ENCODE assay signal across 9 mouse cellular contexts in genomic region chr11:70755645-70756044, GRCm38 (mm10). TPM values are rescaled to one million over a fixed set of nuclear protein-coding genes. Genes with fewer than 3 reads are reported as not detected.
DNase-seq lines count a peak whose midpoint lies in the region; ATAC-seq and TF ChIP-seq lines count a peak whose summit lies in the region.
"Had no signal": no experiment of that assay in that cellular context is flagged by ENCODE, and none has a peak within 500 bp of the region (broad histone marks: within the 10 kb centered on the region; RNA-seq: fewer than 3 reads in every experiment).

No protein-coding gene starts in this region.

- no peaks in the 10 kb centered on the region for H3K4me1 ChIP-seq in forebrain, embryonic 11.5 days (replicated peaks; ENCODE audit: control insufficient read depth, insufficient read depth, low read length)
- H3K4me1 ChIP-seq in forebrain, embryonic 12.5 days: no peaks in the 10 kb centered on the region
- no peaks in the 10 kb centered on the region; the same call in 1 of the 2 replicates for H3K4me1 ChIP-seq in bone marrow, adult 2 months (ENCODE audit: control insufficient read depth, insufficient read depth, low read length)
- peaks cover 7% of the 10 kb centered on the region; the same call in 1 of the 2 replicates for H3K4me1 ChIP-seq in midbrain, embryonic 15.5 days

- H3K4me2 ChIP-seq in forebrain, embryonic 11.5 days (ENCODE audit: low read depth, low read length, severe bottlenecking): no peak overlapping the region
- no peak overlapping the region for H3K4me2 ChIP-seq in forebrain, embryonic 12.5 days
- peak overlapping the region; percentile 14 for H3K4me2 ChIP-seq in midbrain, embryonic 15.5 days

- no peaks in the 10 kb centered on the region for H3K36me3 ChIP-seq in forebrain, embryonic 11.5 days (ENCODE audit: control insufficient read depth, insufficient read depth, low read length)
- H3K36me3 ChIP-seq in forebrain, embryonic 12.5 days (replicated peaks): no peaks in the 10 kb centered on the region
- H3K36me3 ChIP-seq in midbrain, embryonic 15.5 days (replicated peaks): no peaks in the 10 kb centered on the region

- no peaks in the 10 kb centered on the region for H3K9me3 ChIP-seq in forebrain, embryonic 11.5 days (ENCODE audit: control insufficient read depth, low read length)
- no peaks in the 10 kb centered on the region for H3K9me3 ChIP-seq in forebrain, embryonic 12.5 days
- H3K9me3 ChIP-seq in midbrain, embryonic 15.5 days: no peaks in the 10 kb centered on the region

- no peak for ATAC-seq in forebrain, embryonic 11.5 days (replicated peaks; ENCODE audit: low FRiP score)
- no peak for ATAC-seq in forebrain, embryonic 12.5 days (ENCODE audit: low FRiP score)
- ATAC-seq in erythroblast, adult 5-6 weeks (replicated peaks; ENCODE audit: low FRiP score, poor library complexity, severe bottlenecking): peak; percentile 87
- no peak for ATAC-seq in midbrain, embryonic 15.5 days (replicated peaks)

- H3K4me3 ChIP-seq in forebrain, embryonic 11.5 days (ENCODE audit: low read depth, low read length): no peak overlapping the region
- no peak overlapping the region for H3K4me3 ChIP-seq in forebrain, embryonic 12.5 days (replicated peaks)
- no peak overlapping the region for H3K4me3 ChIP-seq in bone marrow, adult 2 months (replicated peaks; ENCODE audit: control insufficient read depth, low read depth, low read length)
- H3K4me3 ChIP-seq in midbrain, embryonic 15.5 days: no peak overlapping the region
- H3K4me3 ChIP-seq: myocyte had no signal

- TF ChIP-seq POLR2A in bone marrow, adult 2 months (IDR thresholded peaks at IDR 0.05; ENCODE audit: borderline replicate concordance, control insufficient read depth, low read depth, low read length): no peak

- TF ChIP-seq CTCF in bone marrow, adult 2 months (IDR thresholded peaks at IDR 0.05; ENCODE audit: control insufficient read depth, insufficient read depth, low read length): peak; percentile 95

- 9% methylated on average over 7 of the region's 7 CpGs for WGBS in forebrain, embryonic 11.5 days
- WGBS in forebrain, embryonic 12.5 days: 9% methylated on average over 7 of the region's 7 CpGs
- 3% methylated on average over 7 of the region's 7 CpGs for WGBS in bone marrow, adult 2 months
- 10% methylated on average over 7 of the region's 7 CpGs for WGBS in midbrain, embryonic 15.5 days

- intact Hi-C loops in left cerebral cortex, postnatal 14 days (cut with DNase I): loop anchor here (5.0 kb wide), 4 partner anchors 73 to 323 kb away; partner anchors contain the start of genes Arrb2 and Gltpd2

- H3K9ac ChIP-seq in forebrain, embryonic 11.5 days (ENCODE audit: low read length): 0 out of 2 replicates have a peak overlapping the region, but pooled peaks have one; percentile 20
- H3K9ac ChIP-seq in forebrain, embryonic 12.5 days: no peak overlapping the region
- peak overlapping the region; percentile 35; the same call in 1 of the 2 replicates for H3K9ac ChIP-seq in midbrain, embryonic 15.5 days

- peak; percentile 90 for DNase-seq in forebrain, embryonic 11.5 days (ENCODE audit: low spot score)
- peak; percentile 87 for DNase-seq in heart, postnatal 4 days
- DNase-seq in left cerebral cortex, postnatal 14 days (ENCODE audit: low spot score in 2 of 2): peak; percentile 81 to 88
- DNase-seq in spleen, adult 18-20 months: peak; percentile 62 to 88

- no peak overlapping the region for H3K27ac ChIP-seq in forebrain, embryonic 11.5 days (ENCODE audit: low read depth, low read length)
- no peak overlapping the region for H3K27ac ChIP-seq in forebrain, embryonic 12.5 days
- no peak overlapping the region for H3K27ac ChIP-seq in bone marrow, adult 2 months (ENCODE audit: control insufficient read depth, insufficient read depth, low read depth, low read length, poor library complexity)
- H3K27ac ChIP-seq in midbrain, embryonic 15.5 days: no peak overlapping the region

- H3K27me3 ChIP-seq in forebrain, embryonic 11.5 days (ENCODE audit: control insufficient read depth, insufficient read depth, low read length): no peaks in the 10 kb centered on the region
- peaks cover 10% of the 10 kb centered on the region; the same call in 1 of the 2 replicates for H3K27me3 ChIP-seq in forebrain, embryonic 12.5 days
- no peaks in the 10 kb centered on the region for H3K27me3 ChIP-seq in midbrain, embryonic 15.5 days (replicated peaks)

RNA-seq across cellular contexts. Expression of gene Zfp3, which starts 8.4 kb away (rescaled TPM):
- polyA plus RNA-seq in forebrain, embryonic 11.5 days (2014; fragmentation: Nextera tagmentation; extraction: Ambion mirVana): 9.2 and 10.4 TPM in 2 replicates
- polyA plus RNA-seq in forebrain, embryonic 12.5 days (2016; fragmentation: Nextera tagmentation; extraction: Ambion mirVana): 10.7 and 11.4 TPM in 2 replicates
- 1.1 and 1.7 TPM in 2 replicates for polyA plus RNA-seq in bone marrow, adult 2 months (2011; ENCODE audit: insufficient read depth, insufficient read length, low replicate concordance, missing spikeins)
- 5.0 TPM in 1 of 2 replicates, not detected in the other for total RNA-seq in erythroblast, adult 5-6 weeks (2015; ENCODE audit: low replicate concordance)
- total RNA-seq in erythroblast, adult 5-6 weeks (2017; ENCODE audit: low replicate concordance): not detected in 2 replicates
- 10 to 100 TPM; 11.8 to 12.1 TPM for total RNA-seq in heart, postnatal 4 days (2021)
- total RNA-seq in left cerebral cortex, postnatal 14 days (2021): 10 to 100 TPM; 14.6 to 14.8 TPM
- 16.7 and 16.8 TPM in 2 replicates for polyA plus RNA-seq in midbrain, embryonic 15.5 days (2015; fragmentation: Nextera tagmentation; extraction: Ambion mirVana)

RNA-seq across cellular contexts. Expression of gene Kif1c, which starts 55.3 kb away (rescaled TPM):
- 6.4 and 6.9 TPM in 2 replicates for polyA plus RNA-seq in forebrain, embryonic 11.5 days (2014; fragmentation: Nextera tagmentation; extraction: Ambion mirVana)
- polyA plus RNA-seq in forebrain, embryonic 12.5 days (2016; fragmentation: Nextera tagmentation; extraction: Ambion mirVana): 1.7 and 3.2 TPM in 2 replicates
- 10.0 and 13.7 TPM in 2 replicates for polyA plus RNA-seq in bone marrow, adult 2 months (2011; ENCODE audit: insufficient read depth, insufficient read length, low replicate concordance, missing spikeins)
- total RNA-seq in erythroblast, adult 5-6 weeks (2015; ENCODE audit: low replicate concordance): 0.58 and 1.3 TPM in 2 replicates
- 2.4 and 2.8 TPM in 2 replicates for total RNA-seq in erythroblast, adult 5-6 weeks (2017; ENCODE audit: low replicate concordance)
- 100 to 1,000 TPM; 238 to 241 TPM for total RNA-seq in heart, postnatal 4 days (2021)
- 10 to 100 TPM; 43.9 to 46.0 TPM for total RNA-seq in left cerebral cortex, postnatal 14 days (2021)
- polyA plus RNA-seq in midbrain, embryonic 15.5 days (2015; fragmentation: Nextera tagmentation; extraction: Ambion mirVana): 1.9 TPM in 2 replicates

RNA-seq across cellular contexts. Expression of gene Inca1, which starts 55.7 kb away (rescaled TPM):
- polyA plus RNA-seq in forebrain, embryonic 11.5 days (2014; fragmentation: Nextera tagmentation; extraction: Ambion mirVana): 0.65 and 1.3 TPM in 2 replicates
- polyA plus RNA-seq in forebrain, embryonic 12.5 days (2016; fragmentation: Nextera tagmentation; extraction: Ambion mirVana): 0.55 and 0.96 TPM in 2 replicates
- not detected in 2 replicates for polyA plus RNA-seq in bone marrow, adult 2 months (2011; ENCODE audit: insufficient read depth, insufficient read length, low replicate concordance, missing spikeins)
- not detected in 2 replicates for total RNA-seq in erythroblast, adult 5-6 weeks (2015; ENCODE audit: low replicate concordance)
- total RNA-seq in erythroblast, adult 5-6 weeks (2017; ENCODE audit: low replicate concordance): not detected in 2 replicates
- 1 to 10 TPM; 1.7 to 2.2 TPM for total RNA-seq in heart, postnatal 4 days (2021)
- total RNA-seq in left cerebral cortex, postnatal 14 days (2021): 1 to 10 TPM; 1.4 to 1.6 TPM
- 1.0 and 1.7 TPM in 2 replicates for polyA plus RNA-seq in midbrain, embryonic 15.5 days (2015; fragmentation: Nextera tagmentation; extraction: Ambion mirVana)

RNA-seq across cellular contexts. Expression of gene Scimp, which starts 56.7 kb away (rescaled TPM):
- not detected in 2 replicates for polyA plus RNA-seq in forebrain, embryonic 11.5 days (2014; fragmentation: Nextera tagmentation; extraction: Ambion mirVana)
- not detected in 2 replicates for polyA plus RNA-seq in forebrain, embryonic 12.5 days (2016; fragmentation: Nextera tagmentation; extraction: Ambion mirVana)
- 1.9 TPM in 1 of 2 replicates, not detected in the other for polyA plus RNA-seq in bone marrow, adult 2 months (2011; ENCODE audit: insufficient read depth, insufficient read length, low replicate concordance, missing spikeins)
- not detected in 2 replicates for total RNA-seq in erythroblast, adult 5-6 weeks (2015; ENCODE audit: low replicate concordance)
- not detected in 2 replicates for total RNA-seq in erythroblast, adult 5-6 weeks (2017; ENCODE audit: low replicate concordance)
- total RNA-seq in heart, postnatal 4 days (2021): not detected
- total RNA-seq in left cerebral cortex, postnatal 14 days (2021): not detected
- not detected in 2 replicates for polyA plus RNA-seq in midbrain, embryonic 15.5 days (2015; fragmentation: Nextera tagmentation; extraction: Ambion mirVana)
